Mouse (Mus musculus) hindbrain, embryonic 11.5 days (tissue): ENCODE data around the gene Sirt2. TPM values are rescaled to one million over a fixed set of nuclear protein-coding genes. Genes with fewer than 3 reads are reported as not detected.

Experiments used
- ATAC-seq: fragments of 200-750 bp; cut with Nextera tagmentation; 2 replicates; pipeline ENCODE4 v1.8.0; 2017; ENCODE audit warnings: mild to moderate bottlenecking, moderate TSS enrichment, moderate library complexity; ENCODE audit not compliant: low FRiP score
- DNase-seq: peaks from one replicate; pipeline ENCODE4 v3.0.0-alpha.2; 2015; ENCODE audit warnings: low spot score
- H3K27ac ChIP-seq: fragments of 300-500 bp; sonication (generic); 2 replicates; pipeline ENCODE4 v1.5.1; 2014; ENCODE audit warnings: mild to moderate bottlenecking, low read depth, low read length
- H3K27me3 ChIP-seq: fragments of 300-500 bp; sonication (generic); 2 replicates; pipeline ENCODE4 v1.6.1; 2014; ENCODE audit warnings: mild to moderate bottlenecking, low read length, moderate library complexity, mixed read lengths; ENCODE audit not compliant: control insufficient read depth, insufficient read depth
- H3K36me3 ChIP-seq: fragments of 300-500 bp; sonication (generic); 2 replicates; pipeline ENCODE4 v1.6.1; 2014; ENCODE audit warnings: mild to moderate bottlenecking, low read length, moderate library complexity, mixed read lengths; ENCODE audit not compliant: control insufficient read depth, insufficient read depth
- H3K4me1 ChIP-seq: fragments of 300-500 bp; sonication (generic); replicated peaks from 2 replicates; pipeline ENCODE4 v1.6.1; 2014; ENCODE audit warnings: low read length, mixed read lengths; ENCODE audit not compliant: control insufficient read depth, insufficient read depth
- H3K4me2 ChIP-seq: fragments of 300-500 bp; sonication (generic); replicated peaks from 2 replicates; pipeline ENCODE4 v1.6.1; 2014; ENCODE audit warnings: mild to moderate bottlenecking, low read depth, low read length
- H3K4me3 ChIP-seq: fragments of 300-500 bp; sonication (generic); 2 replicates; pipeline ENCODE4 v1.5.1; 2014; ENCODE audit warnings: low read depth, low read length
- H3K9ac ChIP-seq: fragments of 300-500 bp; sonication (generic); 2 replicates; pipeline ENCODE4 v1.6.1; 2014; ENCODE audit warnings: low read depth, low read length
- H3K9me3 ChIP-seq: fragments of 300-500 bp; sonication (generic); 2 replicates; pipeline ENCODE4 v1.6.1; 2016; ENCODE audit warnings: low read length; ENCODE audit not compliant: control insufficient read depth
- WGBS: fragments of 180-500 bp; shearing (Covaris S2); extraction: QIAGEN DNeasy Blood & Tissue Kit; methylation state at CpG from one replicate; pipeline ENCODE4 v1.1.7; 2014; 5-methylcytosine and 5-hydroxymethylcytosine counted together
- polyA plus RNA-seq: library from polyadenylated mRNA; unstranded; fragments of >200 nt; fragmentation: Nextera tagmentation; extraction: Ambion mirVana; gene quantifications from 2 replicates; pipeline ENCODE4 v1.2.1, GENCODE M21; 2014

The Sirt2 gene
- polyA plus RNA-seq, 1 experiment from 2014 or later = 79.1 TPM

DNA sequence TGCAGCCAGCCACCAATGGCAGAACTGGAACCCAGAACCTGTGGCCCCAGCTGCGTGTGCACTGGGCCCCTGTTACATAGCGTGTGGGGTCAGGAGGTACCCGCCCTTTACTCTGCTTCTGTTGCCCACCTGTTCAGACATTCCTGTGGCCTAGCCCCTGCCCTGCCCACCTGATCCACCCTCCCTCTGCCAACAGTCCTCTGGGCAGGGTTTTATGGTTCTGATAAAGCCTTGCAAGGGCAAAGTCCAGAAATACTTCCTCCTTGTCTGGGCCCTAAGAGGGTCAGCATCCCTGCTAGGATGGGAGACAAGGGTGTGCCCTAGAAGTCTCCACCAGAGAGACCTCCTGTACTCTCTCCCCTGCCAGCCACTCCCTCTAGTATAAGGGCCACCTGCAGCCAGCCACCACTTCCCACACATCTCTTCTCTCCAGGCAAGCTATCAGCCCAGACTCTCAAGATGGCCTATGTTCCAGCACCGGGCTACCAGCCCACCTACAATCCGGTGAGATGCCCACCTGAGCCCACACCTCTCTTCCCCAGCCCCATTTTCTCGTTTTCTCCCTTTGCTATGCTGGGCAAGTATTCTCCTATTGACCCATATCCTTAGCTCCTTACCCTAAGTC is 67.3 kb downstream of the Sirt2 start, which contains the start of gene Lgals4:
Gene Lgals4 (plus strand): TSS at position 132 of the 625 bp plus-strand sequence.
- WGBS = 77% methylated on average over 6 of the region's 6 CpGs
- Histone ChIP-seq H3K4me2 (no peak within 1 kb of the TSS), H3K27ac (no peak within 1 kb of the TSS), H3K36me3 (no peaks in the 10 kb centered on the region), H3K4me1 (no peaks in the 10 kb centered on the region), H3K4me3 (no peak within 1 kb of the TSS), H3K9ac (no peak within 1 kb of the TSS), H3K27me3 (no peaks in the 10 kb centered on the region), H3K9me3 (no peaks in the 10 kb centered on the region)
- DNase-seq (no peak), ATAC-seq (no peak)

- Histone ChIP-seq H3K4me2 (no peak overlapping the region), H3K27me3 (no peaks in the 10 kb centered on the region), H3K27ac (no peak overlapping the region), H3K36me3 (no peaks in the 10 kb centered on the region), H3K4me3 (no peak overlapping the region), H3K4me1 (no peaks in the 10 kb centered on the region), H3K9me3 (no peaks in the 10 kb centered on the region), H3K9ac (no peak overlapping the region)
- ATAC-seq (no peak), DNase-seq (no peak)
- 83% methylated on average over 5 of the region's 5 CpGs for WGBS
Observed at GRCm38 (mm10) chr7:28836936-28837335, 70.4 kb downstream of the Sirt2 start.

Other genes starting within 250 kb of the Sirt2 start
- not detected in 2 replicates for gene Ifnl3, start 243.9 kb upstream of the Sirt2 start, polyA plus RNA-seq
- gene Sycn, start 225.8 kb upstream of the Sirt2 start, polyA plus RNA-seq = not detected in 2 replicates
- not detected in 2 replicates for gene Nccrp1, start 219.5 kb upstream of the Sirt2 start, polyA plus RNA-seq
- gene Samd4b, start 168.6 kb upstream of the Sirt2 start, polyA plus RNA-seq = 25.3 and 27.4 TPM in 2 replicates
- 30.5 and 32.6 TPM in 2 replicates for gene Pak4, start 168.6 kb upstream of the Sirt2 start, polyA plus RNA-seq
- not detected in 2 replicates for gene Acp7, start 135.4 kb upstream of the Sirt2 start, polyA plus RNA-seq
- gene Fbxo27, start 73.9 kb upstream of the Sirt2 start, polyA plus RNA-seq = 5.1 and 5.5 TPM in 2 replicates
- gene Fbxo17, start 49.9 kb upstream of the Sirt2 start, polyA plus RNA-seq = 8.5 and 9.4 TPM in 2 replicates
- 131 and 132 TPM in 2 replicates for gene Mrps12, start 24.9 kb upstream of the Sirt2 start, polyA plus RNA-seq
- gene Sars2, start 24.7 kb upstream of the Sirt2 start, polyA plus RNA-seq = 27.2 and 27.7 TPM in 2 replicates
- 0.97 and 1.2 TPM in 2 replicates for gene Ccer2, start 10.6 kb upstream of the Sirt2 start, polyA plus RNA-seq
- 42.0 and 43.7 TPM in 2 replicates for gene Nfkbib, start 777 bp downstream of the Sirt2 start, polyA plus RNA-seq
- gene Rinl, start 22.2 kb downstream of the Sirt2 start, polyA plus RNA-seq = 2.5 and 2.7 TPM in 2 replicates
- 306 and 312 TPM in 2 replicates for gene Hnrnpl, start 41.8 kb downstream of the Sirt2 start, polyA plus RNA-seq
- 83.8 and 84.2 TPM in 2 replicates for gene Ech1, start 58.5 kb downstream of the Sirt2 start, polyA plus RNA-seq
- gene Lgals4, start 67.1 kb downstream of the Sirt2 start, polyA plus RNA-seq = 2.1 and 2.5 TPM in 2 replicates
- gene Lgals7, start 97.1 kb downstream of the Sirt2 start, polyA plus RNA-seq = 1.7 and 2.7 TPM in 2 replicates
- 0.21 and 0.29 TPM in 2 replicates for gene Capn12, start 114.7 kb downstream of the Sirt2 start, polyA plus RNA-seq
- gene Actn4, start 195.6 kb downstream of the Sirt2 start, polyA plus RNA-seq = 134 and 157 TPM in 2 replicates
- 389 and 409 TPM in 2 replicates for gene Eif3k, start 215.1 kb downstream of the Sirt2 start, polyA plus RNA-seq
- gene Map4k1, start 215.3 kb downstream of the Sirt2 start, polyA plus RNA-seq = 4.3 and 5.0 TPM in 2 replicates